Mouse (Mus musculus) G1E (cell line): ENCODE results near the gene Primpol. TPM values are rescaled to one million over a fixed set of nuclear protein-coding genes. Genes with fewer than 3 reads are reported as not detected.
A peak's percentile ranks its signal among the peaks of the same experiment; 100 is the strongest.

ENCODE experiments used
- ATAC-seq: 2 replicates; pipeline ENCODE4 v1.8.0; 2016; ENCODE audit warnings: mild to moderate bottlenecking; ENCODE audit not compliant: insufficient number of reproducible peaks, poor library complexity, low FRiP score, severe bottlenecking; ENCODE audit errors: extremely low read depth
- DNase-seq: peaks from one replicate; pipeline ENCODE4 v3.0.0; 2012; ENCODE audit warnings: low spot score
- H3K27me3 ChIP-seq: 2 replicates; pipeline ENCODE4 v1.6.1; 2012; ENCODE audit warnings: mild to moderate bottlenecking, low read length, inconsistent platforms; ENCODE audit not compliant: insufficient read depth
- H3K36me3 ChIP-seq: replicated peaks from 2 replicates; pipeline ENCODE3; 2012; ENCODE audit warnings: mild to moderate bottlenecking, inconsistent platforms
- H3K4me1 ChIP-seq: 2 replicates; pipeline ENCODE4 v1.6.1; 2012; ENCODE audit warnings: low read depth, low read length, inconsistent platforms, mixed read lengths; ENCODE audit not compliant: insufficient read depth
- H3K4me3 ChIP-seq: 2 replicates; pipeline ENCODE4 v1.5.1; 2012; ENCODE audit warnings: low read depth, mild to moderate bottlenecking, inconsistent platforms, low read length, moderate library complexity, mixed read lengths
- H3K9me3 ChIP-seq: replicated peaks from 2 replicates; pipeline ENCODE4 v1.6.1; 2012; ENCODE audit warnings: inconsistent platforms
- CTCF ChIP-seq: IDR thresholded peaks from 2 replicates; pipeline ENCODE4 v1.5.1; 2012; ENCODE audit warnings: low read depth, low read length, inconsistent platforms, mixed read lengths
- GATA1 ChIP-seq: IDR thresholded peaks from 2 replicates; pipeline ENCODE4 v1.6.1; 2012; ENCODE audit warnings: borderline replicate concordance, low read length, inconsistent platforms, mixed read lengths
- GATA2 ChIP-seq: IDR thresholded peaks from 2 replicates; pipeline ENCODE4 v1.6.1; 2012; ENCODE audit warnings: low read depth, low read length, inconsistent platforms, borderline replicate concordance
- POLR2AphosphoS5 ChIP-seq: IDR thresholded peaks from 2 replicates; pipeline ENCODE4 v1.6.1; 2012; ENCODE audit warnings: low read depth, low read length, inconsistent platforms; ENCODE audit not compliant: insufficient replicate concordance
- TAL1 ChIP-seq: conservative IDR thresholded peaks from 2 replicates; pipeline ENCODE4 v1.6.1; 2012; ENCODE audit warnings: low read depth, low read length, inconsistent platforms, mixed read lengths
- polyA plus RNA-seq: library from polyadenylated mRNA; stranded (reverse); fragments of >175 nt; gene quantifications from 2 replicates; pipeline ENCODE4 v1.2.3, GENCODE M21; 2012
- total RNA-seq, 2 experiments: library from RNA; stranded (forward) in 1 of 2; stranded (reverse) in 1 of 2; fragments of 200-1000 nt in 1 of 2; fragments of >200 nt in 1 of 2; fragmentation: Nextera tagmentation in 1 of 2; gene quantifications; 2 replicates each; pipeline ENCODE4 v1.2.3; 2014 to 2017

The Primpol gene
- total and polyA plus RNA-seq, 3 experiments, result 5.3 to 137 (median 39.6) TPM

DNA sequence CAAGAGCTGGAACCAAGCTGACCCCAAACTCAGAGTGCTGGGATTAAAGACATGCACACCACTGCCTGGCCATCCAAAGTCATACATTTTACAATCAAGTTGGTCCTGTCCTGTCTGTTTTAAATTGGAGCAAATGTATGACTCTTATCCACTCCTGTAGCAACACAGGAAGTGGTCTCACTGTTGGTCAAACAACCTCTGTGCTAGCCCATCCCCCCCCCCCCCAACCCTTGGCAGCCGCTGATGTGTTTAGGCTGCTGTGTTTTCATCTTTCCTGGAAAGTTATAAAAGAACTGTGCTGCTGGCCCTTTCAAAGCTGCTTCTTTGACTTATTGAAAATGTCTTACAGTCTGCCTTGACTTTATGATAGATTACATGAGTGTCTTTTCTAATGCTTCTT is 8.2 kb upstream of the Primpol start:
- Histone ChIP-seq H3K27me3 (no peaks in the 10 kb centered on the region), H3K9me3 (no peaks in the 10 kb centered on the region), H3K4me3 (no peak overlapping the region), H3K36me3 (peaks cover 65% of the 10 kb centered on the region), H3K4me1 (peaks cover 80% of the 10 kb centered on the region)
- TF ChIP-seq GATA2 (no peak), TAL1 (no peak)
- no peak for DNase-seq
- no peak for ATAC-seq

GRCm38 (mm10) chr8:46622446-46623270 is 5.6 kb upstream of the Primpol start:
- Histone ChIP-seq H3K36me3 (peaks cover 44% of the 10 kb centered on the region), H3K27me3 (no peaks in the 10 kb centered on the region), H3K4me3 (no peak overlapping the region), H3K9me3 (no peaks in the 10 kb centered on the region), H3K4me1 (peaks cover 70% of the 10 kb centered on the region)
- no peak for TF ChIP-seq POLR2AphosphoS5
- TF ChIP-seq GATA2, result no peak
- TF ChIP-seq TAL1, result no peak
- no peak for TF ChIP-seq CTCF
- no peak for TF ChIP-seq GATA1
- no peak for ATAC-seq
- DNase-seq, result no peak

GRCm38 (mm10) chr8:46618639-46619320 is 1.8 kb upstream of the Primpol start:
- ATAC-seq, result no peak
- peaks cover 51% of the 10 kb centered on the region for H3K4me1 ChIP-seq
- H3K27me3 ChIP-seq, result no peaks in the 10 kb centered on the region
- no peaks in the 10 kb centered on the region for H3K9me3 ChIP-seq
- H3K4me3 ChIP-seq, result peak overlapping the region; percentile 93
- H3K36me3 ChIP-seq, result peaks cover 23% of the 10 kb centered on the region
- TF ChIP-seq GATA2 (no peak), TAL1 (no peak), GATA1 (no peak)
- DNase-seq, result no peak

DNA sequence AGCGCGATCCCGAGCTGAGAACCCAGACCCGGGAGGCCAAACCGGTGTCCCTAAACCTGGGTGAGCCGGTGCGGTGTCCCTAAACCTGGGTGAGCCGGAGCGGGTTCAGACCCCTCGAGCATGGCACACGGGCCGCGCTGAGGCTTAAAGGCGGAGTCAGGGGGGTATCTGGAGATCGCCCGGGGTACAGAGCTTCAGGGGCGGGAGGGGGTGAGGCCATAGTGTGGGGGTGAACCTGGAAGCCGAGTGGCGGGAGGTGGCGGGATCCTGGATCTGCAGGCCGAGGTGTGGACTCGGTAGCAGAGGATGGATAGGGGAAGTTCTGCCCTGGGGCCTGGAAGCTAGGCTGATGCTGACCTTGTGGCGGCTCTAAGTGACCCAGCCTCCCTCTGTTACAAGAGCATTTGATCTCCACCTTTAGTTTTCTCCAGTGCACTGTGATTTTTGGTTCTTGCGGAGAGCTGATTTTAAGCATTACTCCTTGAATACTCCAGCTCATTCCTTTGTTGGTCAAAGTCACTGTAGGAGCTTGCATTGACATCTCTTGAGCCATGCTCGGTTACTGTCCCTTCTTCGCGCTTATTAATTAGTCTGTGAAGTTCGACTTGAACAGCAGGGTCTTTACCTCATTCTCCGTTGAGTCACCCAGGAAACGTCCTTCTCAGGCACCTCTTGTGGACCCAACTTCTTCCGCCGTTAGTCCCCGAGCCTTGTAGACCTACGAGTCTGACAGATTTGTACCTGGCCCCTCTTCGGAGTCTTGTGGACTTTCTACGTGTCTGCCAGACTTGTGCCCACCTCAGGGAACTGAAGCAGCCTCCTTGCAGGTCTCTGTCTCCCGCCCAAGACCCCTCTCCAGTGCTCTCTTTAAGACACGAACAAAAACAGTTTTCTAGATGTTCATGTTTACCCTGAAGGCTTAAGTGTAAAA is 943 bp upstream of the Primpol start:
- Histone ChIP-seq H3K4me3 (peak overlapping the region; percentile 93), H3K4me1 (peaks cover 52% of the 10 kb centered on the region), H3K9me3 (no peaks in the 10 kb centered on the region), H3K36me3 (peaks cover 26% of the 10 kb centered on the region), H3K27me3 (no peaks in the 10 kb centered on the region)
- ATAC-seq, result no peak
- DNase-seq, result peak; percentile 26
- no peak for TF ChIP-seq GATA1
- TF ChIP-seq CTCF, result no peak
- TF ChIP-seq TAL1, result no peak
- TF ChIP-seq GATA2, result no peak
- no peak for TF ChIP-seq POLR2AphosphoS5

- TF ChIP-seq CTCF (no peak), POLR2AphosphoS5 (no peak), GATA1 (no peak), TAL1 (no peak)
- DNase-seq (peak; percentile 15), ATAC-seq (no peak)
- H3K36me3 ChIP-seq, result peaks cover 29% of the 10 kb centered on the region
- H3K4me1 ChIP-seq, result peaks cover 45% of the 10 kb centered on the region
- no peaks in the 10 kb centered on the region for H3K9me3 ChIP-seq
- H3K27me3 ChIP-seq, result no peaks in the 10 kb centered on the region
- H3K4me3 ChIP-seq, result peak overlapping the region; percentile 93
Measured at GRCm38 (mm10) chr8:46615936-46616335, 1.1 kb downstream of the Primpol start.

DNA sequence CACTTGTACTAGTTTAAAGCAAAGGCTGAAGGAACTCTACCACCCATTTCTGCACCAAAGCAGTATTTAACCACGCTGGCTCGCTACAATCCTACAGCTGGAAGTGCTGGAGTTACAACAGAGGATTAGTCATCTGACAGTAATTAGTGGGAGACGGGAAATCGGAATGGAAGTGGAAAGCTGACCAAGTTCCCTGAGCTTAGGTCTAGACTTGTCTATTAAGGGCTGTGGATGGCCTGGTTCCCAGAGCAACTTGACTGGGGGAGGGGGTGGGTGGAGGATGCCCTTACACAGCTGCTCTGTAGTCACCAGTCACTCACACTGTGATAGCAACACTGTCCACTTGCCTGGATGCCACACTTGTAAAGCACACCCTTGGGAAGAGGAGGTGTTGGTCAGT is 3.6 kb downstream of the Primpol start:
- H3K27me3 ChIP-seq, result no peaks in the 10 kb centered on the region
- DNase-seq, result no peak
- peaks cover 48% of the 10 kb centered on the region for H3K36me3 ChIP-seq
- peaks cover 33% of the 10 kb centered on the region for H3K4me1 ChIP-seq
- no peaks in the 10 kb centered on the region for H3K9me3 ChIP-seq
- H3K4me3 ChIP-seq, result no peak overlapping the region; the same call in 1 of the 2 replicates
- TF ChIP-seq TAL1, result no peak
- TF ChIP-seq CTCF, result no peak
- TF ChIP-seq GATA2, result no peak
- no peak for TF ChIP-seq POLR2AphosphoS5
- no peak for TF ChIP-seq GATA1
- ATAC-seq, result no peak
